Mouse (Mus musculus) intestine, embryonic 15.5 days (tissue): ENCODE measurements around the gene Tmub1. TPM values are rescaled to one million over a fixed set of nuclear protein-coding genes. Genes with fewer than 3 reads are reported as not detected.
A peak's percentile ranks its signal among the peaks of the same experiment; 100 is the strongest.

Experiments used
- ATAC-seq: fragments of 200-750 bp; cut with Nextera tagmentation; 2 replicates; pipeline ENCODE4 v1.8.0; 2017; ENCODE audit warnings: moderate TSS enrichment, moderate library complexity
- H3K27ac ChIP-seq: fragments of 300-500 bp; sonication (generic); 2 replicates; pipeline ENCODE4 v1.5.1; 2015; ENCODE audit warnings: mild to moderate bottlenecking, inconsistent platforms
- H3K27me3 ChIP-seq: fragments of 300-500 bp; sonication (generic); replicated peaks from 2 replicates; pipeline ENCODE4 v1.6.1; 2015; ENCODE audit warnings: inconsistent platforms
- H3K36me3 ChIP-seq: fragments of 300-500 bp; sonication (generic); 2 replicates; pipeline ENCODE4 v1.6.1; 2015; ENCODE audit warnings: inconsistent platforms
- H3K4me1 ChIP-seq: fragments of 300-500 bp; sonication (generic); replicated peaks from 2 replicates; pipeline ENCODE4 v1.6.1; 2015; ENCODE audit warnings: inconsistent platforms
- H3K4me2 ChIP-seq: fragments of 300-500 bp; sonication (generic); replicated peaks from 2 replicates; pipeline ENCODE4 v1.6.1; 2015; ENCODE audit warnings: mild to moderate bottlenecking, inconsistent platforms
- H3K4me3 ChIP-seq: fragments of 300-500 bp; sonication (generic); replicated peaks from 2 replicates; pipeline ENCODE4 v1.5.1; 2015; ENCODE audit warnings: inconsistent platforms
- H3K9ac ChIP-seq: fragments of 300-500 bp; sonication (generic); 2 replicates; pipeline ENCODE4 v1.6.1; 2015; ENCODE audit warnings: inconsistent platforms
- H3K9me3 ChIP-seq: fragments of 300-500 bp; sonication (generic); 2 replicates; pipeline ENCODE4 v1.6.1; 2016; ENCODE audit warnings: inconsistent platforms
- WGBS: fragments of 180-500 bp; shearing (Covaris S2); methylation state at CpG from one replicate; pipeline ENCODE4 v1.1.7; 2015; 5-methylcytosine and 5-hydroxymethylcytosine counted together
- polyA plus RNA-seq: library from polyadenylated mRNA; unstranded; fragments of >200 nt; fragmentation: Nextera tagmentation; extraction: Ambion mirVana; gene quantifications from 2 replicates; pipeline ENCODE4 v1.2.1, GENCODE M21; 2015

Gene Tmub1
- polyA plus RNA-seq, 1 experiment from 2014 or later, result 22.4 TPM

DNA sequence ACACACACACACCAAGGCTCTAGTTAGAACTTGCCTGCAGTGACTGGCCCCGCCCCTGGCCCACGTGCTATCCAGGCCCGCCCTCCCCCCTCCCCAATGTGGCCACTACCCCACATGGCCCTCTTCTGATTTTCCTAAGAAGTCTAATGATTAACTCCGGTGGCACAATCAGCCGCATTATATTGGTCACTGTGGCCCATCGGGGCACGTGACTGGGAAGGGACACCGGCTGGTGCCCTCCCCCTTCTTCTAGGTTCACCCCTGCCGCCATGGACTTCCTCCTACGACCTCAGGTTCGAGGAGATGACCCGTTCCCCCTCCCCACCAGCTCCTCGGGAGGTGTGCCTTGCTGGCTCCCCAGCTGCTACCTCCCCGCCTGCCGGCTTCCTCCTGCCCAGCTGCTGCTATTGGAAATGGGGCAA, 19.7 kb downstream of the Tmub1 start:
- Histone ChIP-seq H3K9me3 (no peaks in the 10 kb centered on the region), H3K9ac (peak overlapping the region; percentile 47), H3K4me3 (peak overlapping the region; percentile 62), H3K27me3 (no peaks in the 10 kb centered on the region), H3K27ac (peak overlapping the region; percentile 84), H3K4me2 (peak overlapping the region; percentile 81), H3K36me3 (peaks cover 37% of the 10 kb centered on the region), H3K4me1 (peaks cover 32% of the 10 kb centered on the region)
- peak; percentile 58 for ATAC-seq
- 14% methylated on average over 15 of the region's 15 CpGs for WGBS

DNA sequence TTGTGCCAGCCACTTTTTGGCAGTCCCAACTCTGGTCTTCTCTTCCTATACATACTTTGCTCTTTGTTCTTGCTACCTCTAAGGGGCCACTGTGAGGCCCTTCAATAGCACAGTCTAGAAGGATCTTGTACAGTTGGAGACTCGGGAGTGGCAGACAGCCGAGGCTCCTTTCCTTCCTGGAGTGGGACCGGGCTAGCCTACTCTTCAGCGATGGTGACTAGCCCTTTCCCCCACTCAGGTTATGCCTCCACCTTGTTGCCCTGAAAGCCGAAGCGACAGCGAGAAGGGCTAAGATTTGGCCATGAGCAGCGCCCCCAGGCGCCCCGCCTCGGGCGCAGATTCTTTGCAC, 20.4 kb downstream of the Tmub1 start:
- H3K36me3 ChIP-seq, result peaks cover 30% of the 10 kb centered on the region
- no peaks in the 10 kb centered on the region for H3K27me3 ChIP-seq
- peak overlapping the region; percentile 84 for H3K27ac ChIP-seq
- 34% methylated on average over 12 of the region's 12 CpGs for WGBS
- peak overlapping the region; percentile 57; the same call in 1 of the 2 replicates for H3K9ac ChIP-seq
- no peak; the same call in 1 of the 2 replicates for ATAC-seq
- H3K4me1 ChIP-seq, result peaks cover 38% of the 10 kb centered on the region
- peak overlapping the region; percentile 81 for H3K4me2 ChIP-seq
- peak overlapping the region; percentile 62 for H3K4me3 ChIP-seq
- no peaks in the 10 kb centered on the region for H3K9me3 ChIP-seq

DNA sequence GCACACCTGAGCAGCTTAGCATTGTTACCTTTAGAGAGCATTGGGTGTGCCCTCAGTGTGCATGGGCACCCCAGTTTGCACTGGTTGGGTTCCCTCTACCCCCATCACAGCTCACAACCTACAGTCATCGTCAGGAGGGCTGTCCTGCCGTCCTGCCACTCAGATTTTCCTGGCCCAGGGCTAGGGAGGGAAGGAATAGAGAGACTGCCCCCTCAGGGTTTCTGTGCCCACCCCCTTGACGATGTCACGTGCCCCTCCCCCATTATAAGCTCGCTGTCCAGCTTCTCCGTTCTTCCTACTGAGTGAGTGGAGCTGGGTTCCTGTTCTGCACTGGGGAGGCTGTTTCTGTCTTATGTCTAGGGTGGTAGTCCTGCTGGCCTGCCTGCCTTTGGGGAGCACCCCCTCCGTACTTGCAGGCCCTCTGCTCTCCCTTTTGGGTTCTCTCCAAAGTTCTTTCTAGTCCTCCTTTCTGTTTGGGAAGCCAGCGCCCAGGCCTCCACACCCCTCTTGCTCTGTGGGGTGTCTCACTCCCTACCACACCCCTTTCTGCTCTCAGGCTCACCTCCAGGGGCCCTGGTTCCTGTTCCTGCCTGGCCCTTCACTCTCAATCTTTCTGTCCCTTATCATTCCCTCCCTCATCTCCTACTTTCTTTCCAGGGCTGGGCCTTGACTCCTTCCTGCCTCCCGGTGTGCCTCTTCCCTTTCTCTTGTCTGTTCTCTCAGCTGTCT, 20.9 kb downstream of the Tmub1 start:
- Histone ChIP-seq H3K9me3 (no peaks in the 10 kb centered on the region), H3K4me1 (peaks cover 38% of the 10 kb centered on the region), H3K9ac (peak overlapping the region; percentile 57), H3K27me3 (no peaks in the 10 kb centered on the region), H3K4me3 (peak overlapping the region; percentile 62), H3K4me2 (peak overlapping the region; percentile 81), H3K36me3 (peaks cover 25% of the 10 kb centered on the region), H3K27ac (peak overlapping the region; percentile 84)
- WGBS, result 12% methylated on average over 9 of the region's 9 CpGs
- no peak for ATAC-seq

DNA sequence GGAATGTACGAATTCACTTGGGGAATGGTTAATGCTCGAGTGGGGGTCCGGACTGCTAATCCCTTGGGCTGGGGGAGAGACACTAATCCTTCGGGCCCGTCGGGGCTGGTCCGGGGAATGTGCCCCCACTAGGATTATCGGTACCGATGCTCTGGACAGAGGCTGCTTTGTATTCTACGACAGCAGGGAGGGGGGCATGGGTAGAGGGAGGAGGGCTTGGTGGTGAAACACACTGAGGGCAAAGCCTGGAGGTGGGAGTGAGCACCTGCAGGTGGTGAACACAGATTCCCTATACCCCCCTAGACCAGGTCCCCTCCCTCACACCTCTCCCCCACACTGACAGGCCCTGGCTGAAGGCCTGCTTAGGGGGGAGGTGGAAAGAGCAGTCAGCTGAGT, 21.6 kb downstream of the Tmub1 start:
- Histone ChIP-seq H3K27me3 (no peaks in the 10 kb centered on the region), H3K4me1 (peaks cover 38% of the 10 kb centered on the region), H3K4me2 (peak overlapping the region; percentile 81), H3K36me3 (peaks cover 18% of the 10 kb centered on the region), H3K9me3 (no peaks in the 10 kb centered on the region), H3K27ac (peak overlapping the region; percentile 90), H3K4me3 (peak overlapping the region; percentile 62), H3K9ac (peak overlapping the region; percentile 57)
- 1% methylated on average over 10 of the region's 10 CpGs for WGBS
- no peak for ATAC-seq

DNA sequence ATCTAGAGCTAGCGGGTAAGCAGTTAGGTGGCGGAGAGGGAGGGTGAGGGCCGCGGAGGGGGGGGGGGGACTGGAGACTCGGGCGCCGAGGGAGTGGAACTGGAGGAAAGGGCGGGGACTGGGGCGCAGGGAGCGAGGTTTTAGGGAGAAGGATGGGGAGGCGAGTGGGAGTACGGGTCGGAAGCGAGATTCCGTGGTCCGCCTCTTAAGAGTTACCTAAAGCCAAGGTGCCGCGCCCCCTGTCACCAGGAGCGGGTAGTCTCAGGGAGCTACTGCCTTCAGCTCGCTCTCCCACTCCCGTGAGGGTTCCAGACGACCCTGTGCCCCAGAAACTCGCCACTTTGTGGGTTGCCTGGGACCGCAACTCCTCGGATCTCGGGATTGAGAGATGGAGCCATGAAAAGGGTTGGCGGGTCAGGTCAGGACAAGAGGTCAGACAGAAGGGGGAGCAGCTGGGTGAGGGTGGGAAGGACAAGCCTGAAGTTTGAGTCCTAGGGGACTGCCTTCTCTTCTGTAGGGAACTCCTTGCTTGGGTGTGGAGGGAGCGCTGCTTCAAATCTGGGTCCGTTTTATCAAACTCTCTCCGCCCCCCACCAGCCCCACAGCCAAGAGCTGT, 22.1 kb downstream of the Tmub1 start:
- Histone ChIP-seq H3K27me3 (no peaks in the 10 kb centered on the region), H3K36me3 (peaks cover 13% of the 10 kb centered on the region), H3K4me3 (peak overlapping the region; percentile 62), H3K27ac (peak overlapping the region; percentile 90), H3K4me1 (peaks cover 38% of the 10 kb centered on the region), H3K9me3 (no peaks in the 10 kb centered on the region), H3K9ac (peak overlapping the region; percentile 57), H3K4me2 (peak overlapping the region; percentile 81)
- under 1% methylated on average over 29 of the region's 30 CpGs for WGBS
- 0 out of 2 replicates have a peak, but pooled peaks have one; percentile 2 for ATAC-seq

DNA sequence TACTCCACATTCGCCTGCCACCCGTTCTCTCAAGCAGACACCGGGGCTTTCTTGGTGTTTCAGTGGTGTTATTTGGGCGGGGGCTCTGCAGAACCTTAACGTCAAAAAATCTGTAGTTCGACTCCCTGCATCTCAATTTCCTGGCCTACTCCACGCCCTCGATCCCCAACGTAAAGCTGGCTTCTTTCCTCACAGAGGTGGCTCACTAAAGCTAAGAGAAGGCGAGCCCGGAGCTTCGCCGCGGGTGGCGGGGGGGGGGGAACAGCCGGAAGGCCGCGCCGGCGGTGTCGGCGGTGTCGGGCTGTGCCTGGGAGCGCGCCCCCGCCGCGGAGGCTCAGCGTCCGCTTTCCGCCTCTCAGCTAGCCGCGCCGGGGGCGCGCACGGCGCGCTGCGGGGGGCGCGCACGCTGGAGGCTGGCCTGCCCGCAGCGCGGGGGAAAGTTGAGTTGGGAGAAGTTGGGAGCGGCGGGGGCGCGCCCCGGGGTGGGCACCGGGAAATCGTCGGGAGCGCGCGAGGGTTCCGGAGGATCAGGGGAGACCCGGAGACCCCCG, 22.7 kb downstream of the Tmub1 start:
- peak overlapping the region; percentile 62 for H3K4me3 ChIP-seq
- H3K36me3 ChIP-seq, result peaks cover 8% of the 10 kb centered on the region
- peak overlapping the region; percentile 57 for H3K9ac ChIP-seq
- peak overlapping the region; percentile 90 for H3K27ac ChIP-seq
- H3K9me3 ChIP-seq, result no peaks in the 10 kb centered on the region
- H3K4me1 ChIP-seq, result peaks cover 38% of the 10 kb centered on the region
- ATAC-seq, result peak; percentile 43
- under 1% methylated on average over 60 of the region's 60 CpGs for WGBS
- H3K27me3 ChIP-seq, result no peaks in the 10 kb centered on the region
- peak overlapping the region; percentile 81 for H3K4me2 ChIP-seq

DNA sequence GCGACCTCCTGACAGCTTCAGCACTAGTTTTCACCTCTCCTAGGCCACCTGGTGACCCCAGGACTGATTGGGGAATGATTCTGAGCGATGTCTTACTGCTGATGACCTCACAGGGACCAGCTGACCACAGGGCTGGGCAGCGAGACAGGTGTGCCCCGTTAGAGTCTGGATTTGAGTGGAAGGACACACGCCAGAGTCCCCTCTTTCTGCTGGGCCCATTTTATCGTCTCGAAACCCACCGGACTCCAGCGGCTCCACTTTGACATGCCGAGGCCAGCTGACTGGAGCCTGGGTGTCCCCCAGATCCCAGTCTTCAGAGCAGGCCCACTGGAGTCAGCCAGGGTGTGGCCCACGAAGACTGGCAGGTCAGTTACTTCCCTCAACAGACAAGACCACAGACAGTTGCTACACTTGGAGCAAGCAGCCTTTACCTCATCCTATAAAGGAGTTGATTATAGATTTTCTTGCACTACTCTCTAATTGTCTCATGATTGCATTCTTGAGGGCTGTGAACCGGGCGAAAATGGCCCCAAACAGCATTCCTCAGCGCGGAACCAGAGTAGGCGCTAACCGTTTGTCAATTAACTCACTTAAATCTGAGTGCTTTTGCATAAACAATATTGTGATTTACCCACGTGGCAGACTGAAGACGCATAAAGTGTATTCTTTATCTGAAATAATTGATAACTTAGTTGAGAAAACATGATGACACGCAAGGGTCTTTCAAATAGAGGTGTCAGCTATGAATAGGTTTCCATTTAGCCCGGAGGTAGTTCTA, 23.5 kb downstream of the Tmub1 start:
- WGBS, result 10% methylated on average over 21 of the region's 21 CpGs
- H3K4me1 ChIP-seq, result peaks cover 38% of the 10 kb centered on the region
- ATAC-seq, result no peak

DNA sequence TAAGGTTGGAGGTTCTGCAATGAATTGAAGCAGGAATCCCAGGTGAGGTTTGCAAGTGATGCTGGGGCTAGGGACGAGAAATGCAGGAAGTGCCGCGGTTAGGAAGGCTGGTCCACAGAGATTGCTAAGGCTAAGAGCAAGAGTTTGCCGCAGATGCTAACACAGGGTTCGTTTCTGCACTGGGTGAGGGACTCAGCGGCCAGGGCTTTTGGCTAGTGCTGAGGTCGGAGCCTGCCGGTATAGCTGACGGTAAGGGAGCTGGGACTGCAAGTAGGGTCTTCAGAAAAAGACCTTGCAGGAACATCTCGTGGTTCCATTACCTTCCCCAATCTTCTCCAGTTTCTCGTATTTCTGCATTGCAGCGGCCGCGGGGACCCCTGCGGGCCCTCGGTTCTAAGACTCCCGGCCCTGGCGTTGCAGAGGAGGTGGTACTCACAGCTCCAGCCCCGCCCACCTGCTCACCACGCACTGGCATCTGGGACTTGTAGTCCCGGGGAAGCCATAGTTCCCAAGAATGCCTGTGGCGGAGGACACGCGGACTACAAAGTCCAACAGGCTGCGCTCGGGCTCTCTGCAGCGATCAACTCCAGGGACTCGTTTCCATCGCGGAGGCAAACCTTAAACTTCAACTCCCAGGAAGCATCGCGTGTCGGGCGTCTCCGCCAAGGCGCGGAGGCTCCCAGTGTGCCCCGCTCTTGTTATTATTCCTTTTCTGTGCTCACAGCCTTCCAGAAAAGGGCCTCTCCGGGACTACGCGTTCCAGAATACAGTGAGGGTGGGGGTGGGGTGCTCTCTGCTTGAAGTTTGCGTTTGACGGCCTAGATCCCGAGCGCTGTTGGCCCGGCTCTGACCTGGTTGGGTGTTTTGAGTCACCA, 24.3 kb downstream of the Tmub1 start, which contains the start of the genes Cdk5 and Slc4a2:
TSS of gene Cdk5 (minus strand) at position 402 of the 875 bp plus-strand sequence.
TSS of gene Slc4a2 (plus strand) at position 709 of the 875 bp plus-strand sequence.
- Histone ChIP-seq H3K9ac (peak within 1 kb of the TSS; percentile 66), H3K4me1 (peaks cover 33% of the 10 kb centered on the region), H3K27me3 (no peaks in the 10 kb centered on the region), H3K4me2 (peak within 1 kb of the TSS; percentile 81), H3K4me3 (peak within 1 kb of the TSS; percentile 62), H3K36me3 (no peaks in the 10 kb centered on the region), H3K27ac (peak within 1 kb of the TSS; percentile 90), H3K9me3 (no peaks in the 10 kb centered on the region)
- WGBS, result 0% methylated on average over 46 of the region's 46 CpGs
- peak; percentile 91 for ATAC-seq

More for the DNA sequence above, 23.5 kb downstream of the Tmub1 start:
- H3K9me3 ChIP-seq, result no peaks in the 10 kb centered on the region
- H3K4me3 ChIP-seq, result peak overlapping the region; percentile 62
- H3K27ac ChIP-seq, result peak overlapping the region; percentile 90
- no peaks in the 10 kb centered on the region for H3K27me3 ChIP-seq
- H3K4me2 ChIP-seq, result peak overlapping the region; percentile 81
- H3K9ac ChIP-seq, result peak overlapping the region; percentile 57
- H3K36me3 ChIP-seq, result 0 out of 2 replicates have a peak, but pooled peaks cover under 1% of the 10 kb centered on the region

DNA sequence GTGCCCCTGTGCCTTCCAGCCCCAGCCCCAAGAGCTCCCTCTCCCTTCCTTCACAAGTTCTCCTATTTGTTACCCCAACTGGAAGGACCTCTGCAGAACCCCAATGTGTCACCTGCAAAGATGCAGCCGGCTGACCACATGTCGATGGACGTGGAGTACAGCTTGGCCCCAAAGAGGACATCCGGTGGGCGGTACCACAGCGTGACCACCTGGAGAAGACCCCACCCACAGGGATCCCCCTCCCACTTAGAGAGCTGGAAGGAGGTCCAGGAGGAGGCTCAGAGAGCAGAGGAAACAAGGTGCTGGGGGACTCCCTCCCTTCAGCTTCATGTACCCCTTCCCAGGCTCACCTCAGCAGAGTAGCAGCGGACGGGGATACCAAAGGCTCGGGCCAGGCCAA, 27.3 kb downstream of the Tmub1 start:
- Histone ChIP-seq H3K4me3 (no peak overlapping the region), H3K36me3 (no peaks in the 10 kb centered on the region), H3K27ac (no peak overlapping the region), H3K9me3 (no peaks in the 10 kb centered on the region), H3K4me1 (peaks cover 22% of the 10 kb centered on the region), H3K4me2 (no peak overlapping the region), H3K9ac (no peak overlapping the region), H3K27me3 (no peaks in the 10 kb centered on the region)
- 88% methylated on average over 9 of the region's 9 CpGs for WGBS
- no peak for ATAC-seq

DNA sequence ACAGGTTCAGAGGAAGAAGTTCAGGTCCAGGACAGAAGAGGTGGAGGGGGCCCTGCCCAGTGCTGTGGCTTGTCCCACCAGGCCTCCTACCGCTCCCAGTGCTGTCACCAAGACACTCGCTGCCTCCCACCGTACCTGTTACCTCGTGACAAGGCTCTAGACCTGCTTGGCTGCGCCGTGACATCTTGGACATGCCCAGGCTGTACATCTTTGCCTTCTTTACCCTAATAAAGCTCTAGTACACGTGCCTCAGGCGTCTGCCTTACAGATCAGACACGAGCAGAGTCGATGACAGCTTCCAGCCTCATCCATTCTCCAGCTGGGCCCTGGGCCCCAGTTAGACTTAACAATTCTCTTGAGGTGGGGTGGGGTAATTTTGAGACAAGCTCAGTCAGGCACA, 30.1 kb downstream of the Tmub1 start:
- H3K9ac ChIP-seq, result no peak overlapping the region
- H3K27me3 ChIP-seq, result no peaks in the 10 kb centered on the region
- H3K36me3 ChIP-seq, result no peaks in the 10 kb centered on the region
- WGBS, result 87% methylated on average over 10 of the region's 10 CpGs
- H3K4me1 ChIP-seq, result peaks cover 16% of the 10 kb centered on the region
- no peak overlapping the region for H3K27ac ChIP-seq
- H3K9me3 ChIP-seq, result no peaks in the 10 kb centered on the region
- no peak for ATAC-seq
- H3K4me3 ChIP-seq, result no peak overlapping the region
- no peak overlapping the region for H3K4me2 ChIP-seq

DNA sequence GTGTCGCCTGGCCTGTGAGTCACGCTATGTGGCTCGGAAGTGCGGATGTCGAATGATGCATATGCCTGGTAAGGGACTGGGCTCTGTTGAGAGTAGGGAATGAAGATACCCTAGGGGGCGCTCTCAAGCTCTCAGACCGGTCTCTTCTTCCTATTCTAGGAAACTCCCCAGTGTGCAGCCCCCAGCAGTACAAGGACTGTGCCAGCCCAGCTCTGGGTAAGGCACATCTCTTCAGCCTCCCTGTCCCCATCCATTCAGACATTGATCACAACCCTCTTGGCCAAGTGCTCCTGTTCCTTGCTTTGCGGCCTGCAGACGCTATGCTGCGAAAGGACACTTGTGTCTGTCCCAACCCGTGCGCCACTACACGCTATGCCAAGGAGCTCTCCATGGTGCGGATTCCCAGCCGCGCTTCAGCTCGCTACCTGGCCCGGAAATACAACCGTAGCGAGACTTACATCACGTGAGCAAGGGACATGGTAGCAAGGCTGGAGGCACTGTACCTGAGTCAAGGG, 31.4 kb downstream of the Tmub1 start:
- peak overlapping the region; percentile 25; the same call in 1 of the 2 replicates for H3K4me2 ChIP-seq

More for the DNA sequence above, 31.4 kb downstream of the Tmub1 start:
- Histone ChIP-seq H3K4me1 (peaks cover 14% of the 10 kb centered on the region), H3K9ac (no peak overlapping the region), H3K27me3 (no peaks in the 10 kb centered on the region), H3K9me3 (no peaks in the 10 kb centered on the region), H3K36me3 (no peaks in the 10 kb centered on the region), H3K27ac (no peak overlapping the region), H3K4me3 (no peak overlapping the region)
- WGBS, result 3% methylated on average over 21 of the region's 21 CpGs
- peak; percentile 72 for ATAC-seq
